Mouse (Mus musculus) bone marrow, adult 2 months (tissue): ENCODE results near the gene Plekhh3.

Source experiments
- CTCF ChIP-seq: fragments of 200-500 bp; IDR thresholded peaks from 2 replicates; pipeline ENCODE4 v1.5.1; 2011; ENCODE audit warnings: low read length, control low read depth; ENCODE audit not compliant: control insufficient read depth, insufficient read depth
- POLR2A ChIP-seq: fragments of 200-500 bp; IDR thresholded peaks from 2 replicates; pipeline ENCODE4 v1.6.1; 2011; ENCODE audit warnings: low read depth, mild to moderate bottlenecking, control low read depth, low read length, borderline replicate concordance; ENCODE audit not compliant: control insufficient read depth

DNA sequence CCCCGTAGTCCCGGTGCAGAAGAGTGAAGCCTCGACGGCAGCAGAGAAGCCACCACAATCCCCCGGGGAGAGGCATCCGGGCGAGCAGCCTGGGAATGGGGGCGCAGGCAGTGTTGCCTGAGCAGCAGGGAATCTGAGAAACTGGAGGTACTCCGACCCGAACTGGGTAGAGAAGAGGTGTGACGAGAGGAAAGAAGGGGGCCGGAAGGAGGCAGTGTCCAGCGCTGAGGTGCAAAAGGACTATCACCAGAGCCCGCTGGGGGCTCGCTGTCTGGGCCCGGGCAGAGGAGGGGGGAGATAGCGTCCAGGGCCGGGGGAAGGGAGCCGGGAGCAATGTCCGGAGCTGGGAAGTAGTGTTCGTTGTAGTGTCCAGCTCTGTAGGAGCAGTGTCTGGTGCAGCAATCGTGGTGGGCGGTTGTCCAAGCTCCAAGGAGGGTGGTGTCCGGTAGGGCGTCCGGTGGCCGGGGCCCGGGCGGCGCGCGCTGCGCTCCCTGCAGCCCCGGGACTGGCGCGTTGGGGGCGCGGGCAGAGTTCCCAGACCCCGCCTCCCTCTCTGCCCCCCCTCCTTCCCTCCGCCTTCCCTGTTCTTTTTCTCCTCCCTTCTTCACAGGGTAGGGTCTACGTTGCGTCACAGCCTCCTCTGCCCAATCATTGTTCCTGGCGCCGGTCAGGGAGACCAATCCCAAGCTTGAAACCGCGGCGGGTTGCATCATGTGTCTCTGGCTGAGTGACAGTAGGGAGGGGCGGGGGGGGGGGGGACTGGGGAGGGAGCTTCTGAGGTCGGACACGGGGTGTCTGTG, at the start of gene Plekhh3:
- no peak for TF ChIP-seq CTCF
- TF ChIP-seq POLR2A = no peak
